Mouse (Mus musculus) thymus, postnatal 36 days (tissue): ENCODE measurements around the gene Esp3.
"Not testable (repeated sequence)": the region's sequence is repeated elsewhere in the genome, so short reads cannot be mapped to it uniquely, and the experiment has no call there.

Source experiments
- DNase-seq, 2 experiments: peaks; one replicate each; pipeline ENCODE4 v3.0.0; 2022; ENCODE audit warnings: mixed read lengths in 2 of 2

Esp3 gene

GRCm38 (mm10) chr17:40631775-40632174, at the start of gene Esp3:
Gene Esp3, plus strand, starts transcription at chr17:40632075.
- not testable (repeated sequence) for DNase-seq

DNA sequence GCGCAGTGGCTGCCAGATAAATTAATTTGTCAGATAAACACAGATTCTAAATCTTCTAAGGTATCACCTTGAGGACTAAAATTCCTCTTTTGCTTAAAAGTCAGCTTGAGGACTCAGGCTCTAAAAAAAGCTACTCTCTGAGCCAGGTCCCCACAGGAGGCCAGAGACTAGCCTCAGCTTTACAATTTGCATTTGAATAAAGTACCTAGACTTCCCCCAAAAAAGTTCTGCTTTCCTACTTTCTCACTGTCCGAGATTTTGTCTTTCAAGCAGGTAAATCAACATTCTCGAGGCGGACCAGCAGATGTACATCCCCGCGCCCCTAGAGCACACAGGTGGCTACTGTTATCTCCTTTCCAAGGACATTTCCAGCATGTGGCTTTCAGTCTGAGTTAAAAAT, 48.0 kb upstream of the Esp3 start:
- not testable (repeated sequence) for DNase-seq

DNA sequence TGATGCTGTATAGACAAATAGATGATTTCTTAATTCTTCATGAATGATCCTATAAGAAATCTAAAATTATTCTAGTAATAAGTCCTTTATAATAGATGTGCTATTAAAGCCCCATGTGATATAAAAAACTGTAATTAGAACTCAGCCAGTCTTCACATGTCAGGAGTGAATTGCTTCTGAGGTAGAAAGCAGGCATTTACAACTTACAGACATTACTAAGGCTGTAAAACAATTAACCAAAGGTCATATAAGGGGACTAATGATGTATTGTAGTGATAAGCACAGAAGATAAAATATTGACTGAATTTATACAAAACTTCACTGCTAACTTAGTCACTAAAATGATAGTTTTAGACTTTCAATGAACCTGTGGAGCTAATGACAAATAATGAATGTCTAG, 40.6 kb upstream of the Esp3 start:
- DNase-seq = no peak

- DNase-seq = no peak
These were observed 33.6 kb upstream of the Esp3 start, which contains the start of gene Esp4 for GRCm38 (mm10) chr17:40598294-40598693. Gene Esp4, plus strand, starts transcription at chr17:40598594.

- not testable (repeated sequence) for DNase-seq
These were observed 30.3 kb downstream of the Esp3 start for GRCm38 (mm10) chr17:40662118-40662679.

DNA sequence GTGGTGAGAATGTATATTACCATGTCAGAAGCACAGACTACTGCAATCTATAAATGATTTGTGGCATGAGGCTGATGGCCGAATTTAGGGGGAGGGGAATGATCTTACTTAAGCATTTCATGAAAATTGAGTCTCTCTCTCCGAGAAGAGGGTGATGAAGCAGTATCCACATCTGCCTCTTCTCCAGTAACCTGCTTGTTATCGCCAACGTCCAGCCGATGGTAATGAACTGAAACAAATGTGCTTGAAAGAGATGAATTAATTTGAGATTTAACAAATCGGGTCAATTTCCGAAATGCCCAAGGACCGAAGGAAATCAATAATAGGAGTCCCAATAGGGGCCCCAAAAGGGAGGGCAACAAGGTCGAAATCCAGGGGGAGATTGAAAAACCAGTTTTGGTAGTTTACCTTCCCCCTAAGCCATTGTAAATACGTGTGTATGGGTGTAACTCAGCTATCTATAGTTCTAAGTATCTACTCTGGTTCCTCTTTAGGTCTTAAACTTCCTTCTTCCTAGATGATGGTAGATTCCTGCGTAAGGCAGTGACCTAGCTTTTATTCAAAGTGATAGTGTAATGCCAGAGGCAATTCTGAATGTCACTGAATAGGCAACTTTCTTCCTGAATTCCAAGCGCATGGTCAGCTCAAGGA, 31.4 kb downstream of the Esp3 start:
- DNase-seq = not testable (repeated sequence)
